21 mouse cellular contexts compared by ENCODE assay signal in genomic region chrX:144149987-144150386, GRCm38 (mm10). TPM values are rescaled to one million over a fixed set of nuclear protein-coding genes. Genes with fewer than 3 reads are reported as not detected.
"Had no signal": no experiment of that assay in that cellular context is flagged by ENCODE, and none has a peak within 500 bp of the region (broad histone marks: within the 10 kb centered on the region; RNA-seq: fewer than 3 reads in every experiment).

No protein-coding gene starts in this region.

- H3K27ac ChIP-seq: midbrain, embryonic 10.5 days; midbrain, embryonic 12.5 days; neural tube, embryonic 13.5 days; neural tube, embryonic 15.5 days; stomach, embryonic 15.5 days; stomach, postnatal 0 days had no signal

- H3K36me3 ChIP-seq: midbrain, embryonic 10.5 days; midbrain, embryonic 12.5 days; neural tube, embryonic 13.5 days; neural tube, embryonic 15.5 days; stomach, embryonic 15.5 days had no signal

- H3K9ac ChIP-seq: lung, embryonic 14.5 days; midbrain, embryonic 12.5 days; neural tube, embryonic 13.5 days; neural tube, embryonic 15.5 days; stomach, embryonic 15.5 days had no signal

- H3K27me3 ChIP-seq: neural tube, embryonic 15.5 days; stomach, embryonic 15.5 days had no signal

- H3K4me1 ChIP-seq: midbrain, embryonic 10.5 days; midbrain, embryonic 12.5 days; neural tube, embryonic 13.5 days; neural tube, embryonic 15.5 days; stomach, embryonic 15.5 days had no signal

- H3K4me3 ChIP-seq: midbrain, embryonic 10.5 days; midbrain, embryonic 12.5 days; myocyte; neural tube, embryonic 13.5 days; neural tube, embryonic 15.5 days; stomach, embryonic 15.5 days had no signal

- ATAC-seq: midbrain, embryonic 16.5 days had no signal

- DNase-seq: lung, adult 18-20 months; lung, embryonic 14.5 days; lung, postnatal 10 days; lung, postnatal 4 days; midbrain, embryonic 14.5 days; retina, postnatal 1 day; right cerebral cortex, adult 18-20 months; right cerebral cortex, postnatal 25 days; right cerebral cortex, postnatal 4 days; thymus, adult 2 months; thymus, postnatal 25 days; thymus, postnatal 4 days had no signal

- H3K4me2 ChIP-seq: lung, embryonic 14.5 days; midbrain, embryonic 12.5 days; neural tube, embryonic 13.5 days; neural tube, embryonic 15.5 days; stomach, embryonic 15.5 days had no signal

- H3K9me3 ChIP-seq: midbrain, embryonic 10.5 days; midbrain, embryonic 12.5 days; neural tube, embryonic 13.5 days; neural tube, embryonic 15.5 days; stomach, embryonic 15.5 days had no signal

RNA-seq across cellular contexts. Expression of gene A730046J19Rik, which starts 3.5 kb away (rescaled TPM):
- polyA plus RNA-seq: myocyte; small intestine, adult 2 months had no signal
